In the genomic region with DNA sequence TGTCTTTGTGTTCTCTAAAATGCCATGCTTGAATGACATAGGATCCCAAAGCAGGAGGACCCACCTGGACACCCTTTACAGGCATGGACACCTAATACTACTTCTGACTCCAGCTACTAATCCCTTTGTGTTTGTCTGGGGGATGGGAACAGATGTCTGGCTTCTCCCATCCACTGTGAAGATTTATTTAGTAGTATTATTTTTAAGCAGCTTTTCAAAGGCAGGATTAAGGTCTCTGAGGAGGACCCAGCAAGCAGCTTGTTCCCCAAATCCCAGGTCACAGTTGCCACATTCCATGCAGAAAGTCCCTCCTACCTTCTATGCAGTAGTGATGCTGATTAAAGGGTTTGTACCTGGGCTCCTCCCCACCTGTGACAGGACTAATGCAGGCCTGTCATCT, we compare ENCODE assay signal across 10 mouse cellular contexts.
"Had no signal": no experiment of that assay in that cellular context is flagged by ENCODE, and none has a peak within 500 bp of the region (broad histone marks: within the 10 kb centered on the region; RNA-seq: fewer than 3 reads in every experiment).

No protein-coding gene starts in this region.

- DNase-seq: gastrocnemius, postnatal 14 days; gastrocnemius, postnatal 36 days; heart, adult 18-20 months; heart, postnatal 10 days; kidney, adult 18-20 months; kidney, adult 8-10 months; kidney, postnatal 10 days; kidney, postnatal 25 days; kidney, postnatal 4 days; liver had no signal
